In the genomic region with DNA sequence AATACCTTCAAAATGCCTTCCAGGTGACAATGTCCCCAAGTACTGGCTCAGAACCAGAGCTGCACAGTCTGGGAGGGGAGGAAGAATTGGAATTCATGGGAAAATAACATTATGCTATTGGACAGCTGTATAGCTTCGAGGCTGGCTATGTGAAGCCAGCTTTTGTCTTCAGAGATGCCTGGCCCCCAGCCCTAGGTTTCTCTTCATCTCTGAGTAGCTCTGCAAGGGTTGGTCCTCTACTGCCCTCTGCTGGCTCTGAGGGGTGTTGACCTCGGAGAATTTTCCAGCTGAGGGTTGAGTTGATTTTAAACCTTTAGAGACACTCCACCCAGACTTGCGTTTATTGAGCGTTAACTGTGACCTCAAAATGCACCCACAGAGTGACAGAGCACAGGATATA, we compare ENCODE assay signal across 9 mouse cellular contexts.
DNase-seq lines count a peak whose midpoint lies in the region; ATAC-seq and TF ChIP-seq lines count a peak whose summit lies in the region.
"Had no signal": no experiment of that assay in that cellular context is flagged by ENCODE, and none has a peak within 500 bp of the region (broad histone marks: within the 10 kb centered on the region; RNA-seq: fewer than 3 reads in every experiment).

No protein-coding gene starts in this region.

- peak overlapping the region; percentile 28 for H3K4me2 ChIP-seq in forebrain, embryonic 14.5 days (ENCODE audit: low read length)
- H3K4me2 ChIP-seq: limb, embryonic 15.5 days had no signal

- ATAC-seq in G1E (ENCODE audit: extremely low read depth, insufficient number of reproducible peaks, low FRiP score, poor library complexity, severe bottlenecking), result no peak
- ATAC-seq in cerebellum, adult (ENCODE audit: insufficient number of reproducible peaks, low FRiP score, low TSS enrichment), result 0 out of 2 replicates have a peak, but pooled peaks have one; percentile 23
- ATAC-seq in forebrain, embryonic 14.5 days, result peak; percentile 78
- peak; percentile 46; the same call in 1 of the 2 replicates for ATAC-seq in neutrophil, adult 5-6 weeks (ENCODE audit: extremely low read depth, insufficient number of reproducible peaks, low FRiP score, poor library complexity, severe bottlenecking)

- TF ChIP-seq POLR2A in lung, adult 2 months (IDR thresholded peaks at IDR 0.05; ENCODE audit: borderline replicate concordance, extremely low read depth, low read depth, low read length), result no peak
- no peak for TF ChIP-seq POLR2A in thymus, adult 2 months (IDR thresholded peaks at IDR 0.05; ENCODE audit: control insufficient read depth, extremely low read depth, insufficient read depth, low read length, poor library complexity)

- H3K27me3 ChIP-seq in G1E (ENCODE audit: insufficient read depth, low read length), result no peaks in the 10 kb centered on the region
- no peaks in the 10 kb centered on the region for H3K27me3 ChIP-seq in forebrain, embryonic 14.5 days (replicated peaks; ENCODE audit: control insufficient read depth, insufficient read depth, low read length)
- H3K27me3 ChIP-seq in thymus, adult 2 months (ENCODE audit: control insufficient read depth, insufficient read depth, low read length), result no peaks in the 10 kb centered on the region
- H3K27me3 ChIP-seq: limb, embryonic 15.5 days had no signal

- no peak overlapping the region for H3K27ac ChIP-seq in forebrain, embryonic 14.5 days (ENCODE audit: low read depth, low read length)
- H3K27ac ChIP-seq in thymus, adult 2 months (ENCODE audit: control insufficient read depth, insufficient read depth, low read length), result no peak overlapping the region
- H3K27ac ChIP-seq: limb, embryonic 15.5 days had no signal

- peak; percentile 23 for DNase-seq in G1E (ENCODE audit: low spot score)
- peak; percentile 93 for DNase-seq in forebrain, embryonic 14.5 days (ENCODE audit: low spot score)
- DNase-seq in heart, postnatal 36 days, result peak; percentile 65 to 74
- DNase-seq in large intestine, adult 2 months (ENCODE audit: low read depth, low spot score), result peak; percentile 64
- DNase-seq in lung, adult 2 months, result peak; percentile 40
- peak; percentile 68 for DNase-seq in thymus, adult 2 months

- TF ChIP-seq CTCF in G1E (IDR thresholded peaks at IDR 0.05; ENCODE audit: low read depth, low read length), result peak; percentile 45; the same call in 1 of the 2 replicates
- peak; percentile 84 for TF ChIP-seq CTCF in lung, adult 2 months (IDR thresholded peaks at IDR 0.05; ENCODE audit: insufficient read depth, low read length)
- TF ChIP-seq CTCF in thymus, adult 2 months (IDR thresholded peaks at IDR 0.05; ENCODE audit: borderline replicate concordance, control insufficient read depth, extremely low read depth, insufficient read depth, low read length, poor library complexity), result peak; percentile 46; the same call in 1 of the 2 replicates

- no peak overlapping the region for H3K9ac ChIP-seq in forebrain, embryonic 14.5 days (ENCODE audit: low read length)
- H3K9ac ChIP-seq: limb, embryonic 15.5 days had no signal

- 4% methylated on average over 4 of the region's 4 CpGs for WGBS in forebrain, embryonic 14.5 days
- 0% methylated on average over 4 of the region's 4 CpGs for WGBS in large intestine, adult 2 months
- 3% methylated on average over 4 of the region's 4 CpGs for WGBS in lung, adult 2 months
- WGBS in thymus, adult 2 months, result under 1% methylated on average over 4 of the region's 4 CpGs

- H3K4me1 ChIP-seq in G1E (ENCODE audit: insufficient read depth, low read depth, low read length), result no peaks in the 10 kb centered on the region
- peaks cover 15% of the 10 kb centered on the region for H3K4me1 ChIP-seq in forebrain, embryonic 14.5 days (ENCODE audit: control insufficient read depth, insufficient read depth, low read length)
- no peaks in the 10 kb centered on the region; the same call in 1 of the 2 replicates for H3K4me1 ChIP-seq in lung, adult 2 months (ENCODE audit: control insufficient read depth, insufficient read depth, low read length)
- H3K4me1 ChIP-seq in thymus, adult 2 months (replicated peaks; ENCODE audit: control insufficient read depth, insufficient read depth, low read length), result peaks cover 2% of the 10 kb centered on the region

- H3K4me3 ChIP-seq in G1E (ENCODE audit: low read depth, low read length), result no peak overlapping the region
- H3K4me3 ChIP-seq in forebrain, embryonic 14.5 days (ENCODE audit: low read depth, low read length), result no peak overlapping the region
- no peak overlapping the region for H3K4me3 ChIP-seq in lung, adult 2 months (replicated peaks; ENCODE audit: extremely low read depth, low read depth, low read length)
- H3K4me3 ChIP-seq in thymus, adult 2 months (ENCODE audit: control insufficient read depth, insufficient read depth, low read length), result no peak overlapping the region
- H3K4me3 ChIP-seq: limb, embryonic 15.5 days had no signal

- H3K9me3 ChIP-seq in G1E (replicated peaks), result no peaks in the 10 kb centered on the region
- no peaks in the 10 kb centered on the region for H3K9me3 ChIP-seq in forebrain, embryonic 14.5 days (replicated peaks; ENCODE audit: control insufficient read depth, low read length)
- H3K9me3 ChIP-seq: limb, embryonic 15.5 days had no signal

- H3K36me3 ChIP-seq in G1E (replicated peaks), result no peaks in the 10 kb centered on the region
- no peaks in the 10 kb centered on the region for H3K36me3 ChIP-seq in forebrain, embryonic 14.5 days (ENCODE audit: control insufficient read depth, insufficient read depth, low read length)
- no peaks in the 10 kb centered on the region for H3K36me3 ChIP-seq in thymus, adult 2 months (ENCODE audit: control insufficient read depth, insufficient read depth, low read length)
- H3K36me3 ChIP-seq: limb, embryonic 15.5 days had no signal

- intact Hi-C loops in heart, postnatal 36 days (cut with DNase I), result loop anchor here (1.0 kb wide), 2 partner anchors 397 to 609 kb away; no protein-coding TSS in a partner anchor

Comparison
In these comparisons a context has a peak if more than half of its experiments do, and no peak if none do; other contexts are left out.
1. DNase-seq: peak in every context shown above with its lines; median percentile 93 in forebrain, embryonic 14.5 days; 70 in heart, postnatal 36 days; 68 in thymus, adult 2 months; 64 in large intestine, adult 2 months; 40 in lung, adult 2 months; 23 in G1E.